Mouse (Mus musculus) midbrain, embryonic 12.5 days (tissue): ENCODE measurements at regions not wholly inside any gene's neighbourhood (a gene's known extent, or its start where the extent isn't known, plus 50 kb on each side); places are given as distances from the start of the nearest gene placed in this dataset.
A peak's percentile ranks its signal among the peaks of the same experiment; 100 is the strongest.

Experiments
- ATAC-seq: fragments of 200-750 bp; cut with Nextera tagmentation; 2 replicates; pipeline ENCODE4 v1.8.0; 2017; ENCODE audit warnings: low read depth, moderate TSS enrichment, moderate library complexity; ENCODE audit not compliant: low FRiP score
- H3K27ac ChIP-seq: fragments of 300-500 bp; sonication (generic); replicated peaks from 2 replicates; pipeline ENCODE4 v1.5.1; 2016; ENCODE audit warnings: mild to moderate bottlenecking
- H3K27me3 ChIP-seq: fragments of 300-500 bp; sonication (generic); 2 replicates; pipeline ENCODE4 v1.6.1; 2016; ENCODE audit warnings: mild to moderate bottlenecking
- H3K36me3 ChIP-seq: fragments of 300-500 bp; sonication (generic); 2 replicates; pipeline ENCODE4 v1.6.1; 2016
- H3K4me1 ChIP-seq: fragments of 300-500 bp; sonication (generic); 2 replicates; pipeline ENCODE4 v1.6.1; 2016
- H3K4me2 ChIP-seq: fragments of 300-500 bp; sonication (generic); replicated peaks from 2 replicates; pipeline ENCODE4 v1.6.1; 2016; ENCODE audit warnings: mild to moderate bottlenecking, moderate library complexity
- H3K4me3 ChIP-seq: fragments of 300-500 bp; sonication (generic); 2 replicates; pipeline ENCODE4 v1.5.1; 2016; ENCODE audit warnings: mild to moderate bottlenecking
- H3K9ac ChIP-seq: fragments of 300-500 bp; sonication (generic); replicated peaks from 2 replicates; pipeline ENCODE4 v1.6.1; 2016; ENCODE audit warnings: mild to moderate bottlenecking, moderate library complexity
- H3K9me3 ChIP-seq: fragments of 300-500 bp; sonication (generic); 2 replicates; pipeline ENCODE4 v1.6.1; 2016; ENCODE audit warnings: mild to moderate bottlenecking
- WGBS: fragments of 180-500 bp; shearing (Covaris S2); methylation state at CpG from one replicate; pipeline ENCODE4 v1.1.7; 2016; 5-methylcytosine and 5-hydroxymethylcytosine counted together

DNA sequence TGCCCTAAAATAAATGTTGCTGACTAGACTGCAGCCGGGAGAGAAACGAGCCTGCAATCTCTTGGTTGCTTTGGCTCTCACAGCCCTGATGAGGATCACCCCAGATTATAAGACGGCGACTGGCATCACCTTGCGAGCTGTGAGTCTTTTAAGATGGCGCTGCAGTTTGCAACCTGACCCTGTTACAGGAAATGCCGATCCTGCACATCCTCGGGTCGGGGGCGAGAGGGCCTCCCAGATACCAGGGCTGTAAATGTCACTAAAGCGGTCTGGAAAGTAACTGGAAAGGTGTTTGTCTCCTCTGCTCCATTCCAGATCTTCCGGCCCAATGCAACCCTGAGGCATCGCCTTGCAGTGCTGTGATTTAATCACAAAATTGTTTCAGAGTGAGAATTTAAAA lies 53.4 kb downstream of the Cartpt start:
- no peaks in the 10 kb centered on the region for H3K9me3 ChIP-seq
- no peaks in the 10 kb centered on the region for H3K27me3 ChIP-seq
- no peaks in the 10 kb centered on the region for H3K36me3 ChIP-seq
- no peak overlapping the region for H3K4me3 ChIP-seq
- no peak overlapping the region for H3K9ac ChIP-seq
- no peak overlapping the region for H3K4me2 ChIP-seq
- H3K4me1 ChIP-seq = no peaks in the 10 kb centered on the region; the same call in 1 of the 2 replicates
- H3K27ac ChIP-seq = no peak overlapping the region
- ATAC-seq = no peak
- WGBS = 65% methylated on average over 13 of the region's 13 CpGs

DNA sequence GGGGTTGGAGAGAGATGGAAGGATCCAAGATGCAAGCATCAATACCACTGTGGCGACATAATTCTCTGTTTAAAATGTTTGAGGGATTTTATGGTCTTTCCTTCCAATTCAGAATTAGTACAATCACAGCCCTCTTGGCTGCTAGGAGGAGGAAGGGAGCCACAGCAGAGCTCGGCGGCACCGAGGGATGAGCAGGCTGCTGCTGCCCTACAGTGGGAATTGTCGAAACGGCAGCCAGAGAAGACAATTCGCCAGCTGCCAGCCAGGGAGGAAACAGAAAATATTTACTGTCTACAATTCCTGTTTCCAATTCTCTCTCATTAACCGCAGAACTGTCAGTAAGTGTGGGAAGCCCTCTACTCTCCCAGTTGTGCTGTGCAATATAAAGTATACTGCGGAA lies 58.3 kb downstream of the Cartpt start:
- no peaks in the 10 kb centered on the region for H3K9me3 ChIP-seq

GRCm38 (mm10) chr13:99839446-99839845 lies 61.4 kb downstream of the Cartpt start:
- ATAC-seq = no peak
- no peak overlapping the region for H3K27ac ChIP-seq

More for the DNA sequence above, 58.3 kb downstream of the Cartpt start:
- peaks cover 3% of the 10 kb centered on the region; the same call in 1 of the 2 replicates for H3K4me1 ChIP-seq
- no peak overlapping the region for H3K27ac ChIP-seq
- ATAC-seq = peak; percentile 75; the same call in 1 of the 2 replicates
- no peaks in the 10 kb centered on the region for H3K36me3 ChIP-seq
- H3K4me2 ChIP-seq = no peak overlapping the region
- H3K4me3 ChIP-seq = no peak overlapping the region
- H3K9ac ChIP-seq = no peak overlapping the region
- H3K27me3 ChIP-seq = no peaks in the 10 kb centered on the region
- WGBS = 45% methylated on average over 9 of the region's 9 CpGs

DNA sequence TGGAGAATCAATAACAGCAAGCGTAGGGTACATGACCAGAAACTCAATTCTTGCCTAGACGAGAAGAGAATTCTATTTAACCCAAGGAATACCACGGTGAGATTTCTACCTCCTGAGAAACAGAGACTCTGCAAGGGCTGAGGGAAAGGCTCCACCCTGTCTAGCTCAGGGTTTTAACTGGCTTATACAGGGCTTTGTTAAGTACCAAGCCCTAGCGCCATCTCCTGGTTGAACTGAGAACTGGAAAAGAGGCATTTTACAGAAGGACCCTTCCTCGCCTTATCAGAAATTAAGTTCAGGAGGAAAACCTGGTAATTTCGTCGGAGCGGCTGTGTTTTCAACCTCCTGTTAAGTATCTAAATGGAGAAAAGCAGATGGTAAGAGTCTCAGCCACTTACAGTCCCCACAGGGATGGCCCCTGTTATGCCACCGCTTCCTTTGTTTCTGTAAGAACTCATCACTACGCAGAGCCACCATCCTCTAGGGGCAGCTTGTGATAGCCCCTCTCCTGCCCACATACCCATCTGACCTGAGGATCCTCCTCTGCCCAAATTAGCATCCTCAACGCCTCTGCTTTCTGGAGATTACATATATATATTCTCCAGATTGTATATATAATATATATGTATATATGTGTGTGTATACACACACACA lies 63.0 kb downstream of the Cartpt start:
- Histone ChIP-seq H3K9ac (no peak overlapping the region), H3K27me3 (no peaks in the 10 kb centered on the region), H3K4me1 (peaks cover 3% of the 10 kb centered on the region; the same call in 1 of the 2 replicates), H3K4me3 (no peak overlapping the region), H3K36me3 (no peaks in the 10 kb centered on the region), H3K9me3 (peaks cover 13% of the 10 kb centered on the region), H3K4me2 (no peak overlapping the region), H3K27ac (peak overlapping the region; percentile 58; the same call in 1 of the 2 replicates)
- 33% methylated on average over 11 of the region's 11 CpGs for WGBS
- peak; percentile 87 for ATAC-seq

More at GRCm38 (mm10) chr13:99839446-99839845, 61.4 kb downstream of the Cartpt start:
- H3K9ac ChIP-seq = no peak overlapping the region
- no peaks in the 10 kb centered on the region for H3K27me3 ChIP-seq
- no peak overlapping the region for H3K4me2 ChIP-seq
- 76% methylated on average over 9 of the region's 9 CpGs for WGBS
- H3K4me3 ChIP-seq = no peak overlapping the region
- peaks cover 3% of the 10 kb centered on the region; the same call in 1 of the 2 replicates for H3K4me1 ChIP-seq
- H3K36me3 ChIP-seq = no peaks in the 10 kb centered on the region
- no peaks in the 10 kb centered on the region for H3K9me3 ChIP-seq

DNA sequence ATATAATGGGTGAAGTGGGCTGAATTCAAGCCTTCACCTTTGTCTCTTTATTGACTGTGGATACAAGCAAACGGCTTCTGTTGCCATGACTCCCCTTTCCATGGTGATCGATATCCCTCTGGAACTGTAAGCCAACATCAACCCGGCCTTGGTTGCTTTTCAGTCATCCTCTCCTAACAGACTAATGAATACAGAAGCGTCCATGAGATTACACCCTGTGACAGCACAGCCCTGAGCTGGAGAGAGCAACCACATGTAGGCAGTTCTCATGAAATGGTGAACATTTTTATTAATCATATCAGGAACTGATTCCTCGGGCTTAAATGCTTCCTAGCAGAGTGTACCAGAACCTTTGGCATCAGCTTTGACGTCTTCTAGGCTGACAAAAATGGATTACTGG lies 63.7 kb downstream of the Cartpt start:
- H3K4me3 ChIP-seq = no peak overlapping the region
- peak overlapping the region; percentile 58 for H3K27ac ChIP-seq
- H3K36me3 ChIP-seq = no peaks in the 10 kb centered on the region
- no peak overlapping the region for H3K4me2 ChIP-seq
- H3K4me1 ChIP-seq = peaks cover 3% of the 10 kb centered on the region; the same call in 1 of the 2 replicates
- no peak overlapping the region for H3K9ac ChIP-seq
- peaks cover 13% of the 10 kb centered on the region for H3K9me3 ChIP-seq
- no peaks in the 10 kb centered on the region for H3K27me3 ChIP-seq
- no peak for ATAC-seq
- 64% methylated on average over 6 of the region's 6 CpGs for WGBS

GRCm38 (mm10) chr13:99836586-99836985 lies 64.3 kb downstream of the Cartpt start:
- Histone ChIP-seq H3K4me1 (peaks cover 3% of the 10 kb centered on the region; the same call in 1 of the 2 replicates), H3K4me3 (no peak overlapping the region), H3K9ac (no peak overlapping the region), H3K9me3 (peaks cover 13% of the 10 kb centered on the region), H3K27ac (no peak overlapping the region), H3K36me3 (no peaks in the 10 kb centered on the region), H3K4me2 (no peak overlapping the region), H3K27me3 (no peaks in the 10 kb centered on the region)
- ATAC-seq = no peak
- 88% methylated on average over 5 of the region's 5 CpGs for WGBS

DNA sequence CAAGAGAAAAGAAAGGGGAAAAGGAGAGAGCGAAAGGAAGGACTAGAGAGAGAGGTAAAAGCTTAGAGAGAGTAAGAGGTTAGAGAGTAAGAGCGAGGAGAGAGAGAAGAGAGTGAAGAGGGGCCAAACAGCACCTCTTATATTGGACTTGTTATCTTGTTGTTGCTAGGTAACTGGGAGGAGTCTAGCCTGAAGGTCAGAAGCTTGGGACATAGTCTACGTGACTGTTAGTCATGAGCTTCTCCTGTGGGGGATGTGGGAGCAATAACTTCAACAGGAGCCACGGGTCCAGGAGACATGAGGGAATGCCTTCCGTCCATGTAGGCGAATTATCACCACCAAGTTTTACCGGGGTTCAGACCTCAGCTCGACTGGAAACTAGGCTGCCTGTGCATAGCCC lies 65.4 kb downstream of the Cartpt start:
- peaks cover 3% of the 10 kb centered on the region; the same call in 1 of the 2 replicates for H3K4me1 ChIP-seq
- H3K27ac ChIP-seq = no peak overlapping the region
- H3K9ac ChIP-seq = no peak overlapping the region
- no peak overlapping the region for H3K4me2 ChIP-seq
- H3K9me3 ChIP-seq = peaks cover 13% of the 10 kb centered on the region
- WGBS = 93% methylated on average over 8 of the region's 8 CpGs
- no peak for ATAC-seq
- H3K27me3 ChIP-seq = no peaks in the 10 kb centered on the region
- H3K4me3 ChIP-seq = no peak overlapping the region
- H3K36me3 ChIP-seq = no peaks in the 10 kb centered on the region

- WGBS = 88% methylated on average over 7 of the region's 7 CpGs
- Histone ChIP-seq H3K4me1 (no peaks in the 10 kb centered on the region), H3K27ac (no peak overlapping the region), H3K27me3 (no peaks in the 10 kb centered on the region), H3K36me3 (no peaks in the 10 kb centered on the region), H3K4me3 (no peak overlapping the region), H3K9ac (no peak overlapping the region), H3K4me2 (no peak overlapping the region), H3K9me3 (peaks cover 13% of the 10 kb centered on the region)
- ATAC-seq = no peak
Measured at GRCm38 (mm10) chr13:99830080-99830724, 70.7 kb downstream of the Cartpt start.

DNA sequence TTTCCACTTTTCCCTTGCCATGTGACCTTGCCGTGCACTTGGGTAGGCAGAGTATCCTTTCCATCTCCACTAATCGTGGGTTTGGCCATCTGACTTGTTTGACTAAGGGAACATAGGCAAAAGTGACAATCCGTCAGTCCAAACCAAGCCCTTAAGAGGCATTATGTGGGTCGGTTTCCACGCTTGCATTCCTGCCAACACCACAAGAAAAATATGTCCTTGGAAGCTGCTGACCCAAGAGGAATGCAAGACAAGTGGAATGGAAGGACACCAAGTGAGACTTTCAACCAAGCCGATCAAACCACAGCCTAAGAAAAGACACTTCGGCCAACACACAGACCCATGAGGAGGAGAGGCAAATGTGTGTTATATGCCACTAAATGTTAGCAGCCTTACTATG lies 73.3 kb downstream of the Cartpt start:
- Histone ChIP-seq H3K27ac (no peak overlapping the region), H3K9me3 (no peaks in the 10 kb centered on the region), H3K27me3 (no peaks in the 10 kb centered on the region), H3K4me3 (no peak overlapping the region), H3K36me3 (no peaks in the 10 kb centered on the region), H3K4me1 (no peaks in the 10 kb centered on the region), H3K4me2 (no peak overlapping the region), H3K9ac (no peak overlapping the region)
- 90% methylated on average over 7 of the region's 7 CpGs for WGBS
- ATAC-seq = no peak

GRCm38 (mm10) chr13:99824625-99825024 lies 76.3 kb downstream of the Cartpt start:
- Histone ChIP-seq H3K4me3 (no peak overlapping the region), H3K27ac (no peak overlapping the region), H3K4me1 (no peaks in the 10 kb centered on the region), H3K9ac (no peak overlapping the region), H3K4me2 (no peak overlapping the region), H3K9me3 (no peaks in the 10 kb centered on the region), H3K36me3 (no peaks in the 10 kb centered on the region), H3K27me3 (no peaks in the 10 kb centered on the region)
- ATAC-seq = no peak
- WGBS = 71% methylated on average over 8 of the region's 8 CpGs

DNA sequence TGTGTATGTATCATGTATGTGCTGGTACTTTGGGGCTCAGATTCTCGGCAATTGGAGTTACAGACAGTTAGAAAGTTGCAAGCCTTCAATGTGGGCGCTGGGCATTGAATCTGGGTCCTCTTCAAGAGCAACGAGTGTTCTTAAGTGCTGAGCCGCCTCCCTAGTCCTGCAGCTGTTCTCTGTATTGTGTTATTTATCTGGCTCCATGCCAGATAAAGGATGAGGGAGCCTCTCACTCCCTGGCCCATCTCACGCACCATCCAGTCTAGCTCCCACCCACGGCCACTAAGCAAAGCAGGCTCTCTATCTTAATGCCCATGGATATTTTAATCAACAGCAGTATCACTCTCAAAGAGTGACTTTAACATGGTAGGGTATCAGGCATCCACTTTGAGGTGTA lies 84.2 kb downstream of the Cartpt start:
- no peaks in the 10 kb centered on the region for H3K36me3 ChIP-seq
- no peak overlapping the region for H3K4me2 ChIP-seq
- WGBS = 69% methylated on average over 6 of the region's 6 CpGs
- 0 out of 2 replicates have a peak, but pooled peaks cover 3% of the 10 kb centered on the region for H3K4me1 ChIP-seq
- no peak overlapping the region for H3K9ac ChIP-seq
- no peak overlapping the region for H3K27ac ChIP-seq
- no peaks in the 10 kb centered on the region for H3K27me3 ChIP-seq
- H3K9me3 ChIP-seq = no peaks in the 10 kb centered on the region
- no peak overlapping the region for H3K4me3 ChIP-seq
- no peak for ATAC-seq

- 82% methylated on average over 6 of the region's 6 CpGs for WGBS
- H3K27ac ChIP-seq = no peak overlapping the region
- H3K4me1 ChIP-seq = 0 out of 2 replicates have a peak, but pooled peaks cover 3% of the 10 kb centered on the region
- no peak overlapping the region for H3K9ac ChIP-seq
- no peak overlapping the region for H3K4me3 ChIP-seq
- ATAC-seq = no peak
- no peaks in the 10 kb centered on the region for H3K9me3 ChIP-seq
- H3K4me2 ChIP-seq = no peak overlapping the region
- no peaks in the 10 kb centered on the region for H3K27me3 ChIP-seq
- H3K36me3 ChIP-seq = no peaks in the 10 kb centered on the region
Measured at GRCm38 (mm10) chr13:99815786-99816185, 85.1 kb downstream of the Cartpt start.
